Mouse (Mus musculus) MEL (cell line): ENCODE data around the gene Myo1g.

Experiments
- CHD2 ChIP-seq: IDR thresholded peaks from 2 replicates; pipeline ENCODE4 v1.6.1; 2011; ENCODE audit warnings: low read length, improper control_type of control experiment
- CTCF ChIP-seq, 3 experiments: IDR thresholded peaks in 2 of 3; conservative IDR thresholded peaks in 1 of 3; 2 replicates each; pipeline ENCODE4 v1.5.1; 2011 to 2012; ENCODE audit warnings: low read length in 3 of 3, low read depth in 2 of 3, mild to moderate bottlenecking in 2 of 3, improper control_type of control experiment in 1 of 3, inconsistent platforms in 1 of 3, mixed read lengths in 1 of 3, moderate library complexity in 1 of 3; ENCODE audit not compliant: control insufficient read depth in 1 of 3, insufficient read depth in 1 of 3, poor library complexity in 1 of 3, severe bottlenecking in 1 of 3
- ELF1 ChIP-seq: IDR thresholded peaks from 2 replicates; pipeline ENCODE4 v1.6.1; 2014; ENCODE audit warnings: low read depth, mild to moderate bottlenecking, inconsistent platforms, low read length, improper control_type of control experiment, moderate library complexity
- POLR2A ChIP-seq, 2 experiments: IDR thresholded peaks; 2 replicates each; pipeline ENCODE4 v1.6.1; 2011 to 2012; ENCODE audit warnings: low read length in 2 of 2, mild to moderate bottlenecking in 2 of 2, control low read depth in 1 of 2, improper control_type of control experiment in 1 of 2, low read depth in 1 of 2, moderate library complexity in 1 of 2; ENCODE audit not compliant: control insufficient read depth in 1 of 2, insufficient read depth in 1 of 2, poor library complexity in 1 of 2
- POLR2AphosphoS2 ChIP-seq: IDR thresholded peaks from 2 replicates; pipeline ENCODE4 v1.6.1; 2011; ENCODE audit warnings: low read length, improper control_type of control experiment
- RAD21 ChIP-seq: IDR thresholded peaks from 2 replicates; pipeline ENCODE4 v1.6.1; 2011; ENCODE audit warnings: mild to moderate bottlenecking, low read depth, low read length, improper control_type of control experiment
- RCOR1 ChIP-seq: IDR thresholded peaks from 2 replicates; pipeline ENCODE4 v1.6.1; 2012; ENCODE audit warnings: low read depth, mild to moderate bottlenecking, inconsistent platforms, low read length, improper control_type of control experiment
- ZKSCAN1 ChIP-seq: IDR thresholded peaks from 2 replicates; pipeline ENCODE4 v1.6.1; 2012; ENCODE audit warnings: low read depth, mild to moderate bottlenecking, inconsistent platforms, low read length, improper control_type of control experiment, moderate library complexity

DNA sequence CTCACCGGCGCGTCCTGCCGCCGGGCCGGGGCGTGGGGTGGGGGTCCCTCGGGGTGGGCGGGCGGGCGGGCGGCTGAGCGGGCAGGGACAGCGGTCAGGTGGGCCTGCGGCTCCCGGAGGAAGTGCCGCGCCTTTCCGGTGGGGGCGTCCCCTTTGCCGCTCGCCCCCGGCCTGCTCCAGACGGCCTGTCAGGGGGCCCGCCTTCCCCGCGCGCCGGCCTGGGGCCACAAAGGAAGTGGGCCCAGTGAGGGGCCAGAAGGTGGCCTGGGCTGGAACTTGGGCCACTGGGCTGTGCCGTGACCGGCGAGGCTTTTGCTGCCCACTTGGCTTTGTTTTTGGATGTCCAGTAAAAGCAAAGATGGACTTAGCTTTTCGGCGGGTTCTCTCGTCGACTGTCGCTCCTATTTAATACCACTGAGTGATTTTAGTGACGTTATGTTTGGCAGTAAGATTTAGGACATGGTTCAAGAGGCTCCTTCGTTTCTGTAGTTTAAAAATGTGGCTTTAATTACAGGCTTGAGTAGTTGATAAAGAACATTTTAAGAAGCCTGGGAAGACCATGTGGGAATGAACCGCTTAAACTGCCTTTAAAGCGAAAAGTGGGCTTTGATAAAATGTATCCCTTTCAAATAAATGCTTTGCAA, 26.4 kb upstream of the Myo1g start:
- TF ChIP-seq POLR2A (IDR thresholded peaks at IDR 0.05; ENCODE audit: control insufficient read depth in 1 of 2, insufficient read depth in 1 of 2, low read depth in 1 of 2, low read length in 2 of 2, poor library complexity in 1 of 2) (peak in 1 of 2 experiments; percentile 62; a peak in 1 of 4 replicates), CTCF (IDR thresholded peaks at IDR 0.05 in 2 of 3, conservative IDR thresholded peaks at IDR 0.05 in 1 of 3; ENCODE audit: control insufficient read depth in 1 of 3, insufficient read depth in 1 of 3, low read depth in 2 of 3, low read length in 3 of 3, poor library complexity in 1 of 3, severe bottlenecking in 1 of 3) (no peak), RAD21 (no peak), POLR2AphosphoS2 (no peak), ELF1 (no peak), ZKSCAN1 (no peak), RCOR1 (no peak), CHD2 (no peak)
